Mouse (Mus musculus): ENCODE measurements around the gene Dbnl. TPM values are rescaled to one million over a fixed set of nuclear protein-coding genes. Genes with fewer than 3 reads are reported as not detected.
A peak's percentile ranks its signal among the peaks of the same experiment; 100 is the strongest.
"Not testable (repeated sequence)": the region's sequence is repeated elsewhere in the genome, so short reads cannot be mapped to it uniquely, and the experiment has no call there.

The Dbnl gene
- total RNA-seq, 2 experiments from 2014 or later, result 27.3 to 30.5 TPM

GRCm38 (mm10) chr11:5789754-5790333, 1.6 kb downstream of the Dbnl start:
- DNase-seq, result no peak
- intact Hi-C loops (cut with DNase I), result loop anchor here (5.0 kb wide), 2 partner anchors 47 to 87 kb away; partner anchors contain the start of genes Pold2 and Polm

- DNase-seq, result no peak
- intact Hi-C loops (cut with DNase I), result no loop called here
Observed at GRCm38 (mm10) chr11:5790431-5790830, 2.1 kb downstream of the Dbnl start.

- intact Hi-C loops (cut with DNase I), result loop anchor here (5.0 kb wide), 1 partner anchor 92 kb away; no protein-coding TSS in a partner anchor
- DNase-seq, result no peak
Observed at GRCm38 (mm10) chr11:5795290-5795689, 7.0 kb downstream of the Dbnl start.

- DNase-seq, result peak; percentile 41 to 65
- intact Hi-C loops (cut with DNase I), result loop anchor here (5.0 kb wide), 1 partner anchor 92 kb away; no protein-coding TSS in a partner anchor
Observed at GRCm38 (mm10) chr11:5795706-5796105, 7.4 kb downstream of the Dbnl start.

- no peak for DNase-seq
- intact Hi-C loops (cut with DNase I), result loop anchor here (5.0 kb wide), 1 partner anchor 90 kb away; no protein-coding TSS in a partner anchor
Observed at GRCm38 (mm10) chr11:5796939-5797338, 8.7 kb downstream of the Dbnl start.

- no peak for DNase-seq
- intact Hi-C loops (cut with DNase I), result loop anchor here (5.0 kb wide), 1 partner anchor 90 kb away; no protein-coding TSS in a partner anchor
Observed at GRCm38 (mm10) chr11:5797371-5797770, 9.1 kb downstream of the Dbnl start.

- DNase-seq, result no peak
- intact Hi-C loops (cut with DNase I), result loop anchor here (5.0 kb wide), 1 partner anchor 89 kb away; no protein-coding TSS in a partner anchor
Observed at GRCm38 (mm10) chr11:5797928-5798327, 9.6 kb downstream of the Dbnl start.

GRCm38 (mm10) chr11:5799621-5800490, 11.6 kb downstream of the Dbnl start:
- no peak for DNase-seq
- intact Hi-C loops (cut with DNase I), result loop anchor here (5.0 kb wide), 1 partner anchor 87 kb away; no protein-coding TSS in a partner anchor

- intact Hi-C loops (cut with DNase I), result no loop called here
- no peak for DNase-seq
Observed at GRCm38 (mm10) chr11:5801511-5801910, 13.2 kb downstream of the Dbnl start.

GRCm38 (mm10) chr11:5802005-5802404, 13.7 kb downstream of the Dbnl start:
- intact Hi-C loops (cut with DNase I), result no loop called here
- DNase-seq, result peak in 1 of 2 experiments; percentile 39

- no peak for DNase-seq
- intact Hi-C loops (cut with DNase I), result no loop called here
Observed at GRCm38 (mm10) chr11:5802457-5803217, 14.3 kb downstream of the Dbnl start.

- intact Hi-C loops (cut with DNase I), result no loop called here
- peak; percentile 46 to 65 for DNase-seq
Observed at GRCm38 (mm10) chr11:5803551-5803981, 15.3 kb downstream of the Dbnl start, which contains the start of gene Pgam2. TSS of gene Pgam2 (minus strand) at chr11:5803733.

GRCm38 (mm10) chr11:5804174-5804573, 15.9 kb downstream of the Dbnl start:
- no peak for DNase-seq
- intact Hi-C loops (cut with DNase I), result no loop called here

- no peak for DNase-seq
- intact Hi-C loops (cut with DNase I), result no loop called here
Observed at GRCm38 (mm10) chr11:5805711-5806110, 17.4 kb downstream of the Dbnl start.

- intact Hi-C loops (cut with DNase I), result no loop called here
- DNase-seq, result no peak
Observed at GRCm38 (mm10) chr11:5807956-5808355, 19.7 kb downstream of the Dbnl start.

- DNase-seq; intact Hi-C loops (cut with DNase I): not testable (repeated sequence)
Observed at GRCm38 (mm10) chr11:5809487-5809886, 21.2 kb downstream of the Dbnl start.

GRCm38 (mm10) chr11:5813381-5813780, 25.1 kb downstream of the Dbnl start:
- no peak for DNase-seq
- intact Hi-C loops (cut with DNase I), result no loop called here

GRCm38 (mm10) chr11:5819223-5819622, 30.9 kb downstream of the Dbnl start:
- intact Hi-C loops (cut with DNase I), result no loop called here
- DNase-seq, result no peak

GRCm38 (mm10) chr11:5825432-5825831, 37.1 kb downstream of the Dbnl start:
- no peak for DNase-seq
- intact Hi-C loops (cut with DNase I), result no loop called here

GRCm38 (mm10) chr11:5827931-5828330, 39.6 kb downstream of the Dbnl start:
- DNase-seq, result no peak
- intact Hi-C loops (cut with DNase I), result no loop called here
